Mouse (Mus musculus) layer of hippocampus, postnatal 25 days (tissue): Measurements from ENCODE around the gene Tmprss15. TPM values are rescaled to one million over a fixed set of nuclear protein-coding genes. Genes with fewer than 3 reads are reported as not detected.

Source experiments
- DNase-seq, 2 experiments: peaks; one replicate each; pipeline ENCODE4 v3.0.0; 2022; ENCODE audit warnings: mixed read lengths in 2 of 2, low spot score in 1 of 2; ENCODE audit errors: extremely low spot score in 1 of 2
- total RNA-seq, 2 experiments: library from RNA; stranded (reverse); gene quantifications; 2 replicates each; pipeline ENCODE4 v1.2.3; 2021

The Tmprss15 gene
- not detected for total RNA-seq

- no peak for DNase-seq
Observed at GRCm38 (mm10) chr16:79090997-79091396, at the start of gene Tmprss15. TSS of gene Tmprss15 (minus strand) at chr16:79091097.

GRCm38 (mm10) chr16:79114879-79115278 lies 24.0 kb upstream of the Tmprss15 start:
- DNase-seq: no peak

GRCm38 (mm10) chr16:79109516-79109915 lies 18.6 kb upstream of the Tmprss15 start:
- no peak for DNase-seq

- DNase-seq: no peak
Observed at GRCm38 (mm10) chr16:79108969-79109368, 18.1 kb upstream of the Tmprss15 start.

- no peak for DNase-seq
Observed at GRCm38 (mm10) chr16:79100325-79100724, 9.4 kb upstream of the Tmprss15 start.

- DNase-seq: no peak
Observed at GRCm38 (mm10) chr16:79098321-79098720, 7.4 kb upstream of the Tmprss15 start.

- no peak for DNase-seq
Observed at GRCm38 (mm10) chr16:79086550-79086949, 4.3 kb downstream of the Tmprss15 start.

- no peak for DNase-seq
Observed at GRCm38 (mm10) chr16:79063848-79064247, 27.0 kb downstream of the Tmprss15 start.

- DNase-seq: peak; percentile 8 to 41
Observed at GRCm38 (mm10) chr16:79058775-79059558, 31.9 kb downstream of the Tmprss15 start.

- DNase-seq: no peak
Observed at GRCm38 (mm10) chr16:79032593-79032992, 58.3 kb downstream of the Tmprss15 start.

GRCm38 (mm10) chr16:79002812-79003211 lies 88.1 kb downstream of the Tmprss15 start:
- no peak for DNase-seq

GRCm38 (mm10) chr16:79001679-79002078 lies 89.2 kb downstream of the Tmprss15 start:
- no peak for DNase-seq

- DNase-seq: no peak
Observed at GRCm38 (mm10) chr16:78976384-78976783, 114.5 kb downstream of the Tmprss15 start.

GRCm38 (mm10) chr16:78974099-78974498 lies 116.8 kb downstream of the Tmprss15 start:
- DNase-seq: no peak

- DNase-seq: no peak
Observed at GRCm38 (mm10) chr16:78969091-78969731, 121.7 kb downstream of the Tmprss15 start.

- DNase-seq: no peak
Observed at GRCm38 (mm10) chr16:78957434-78957833, 133.5 kb downstream of the Tmprss15 start.

GRCm38 (mm10) chr16:78950359-78950758 lies 140.5 kb downstream of the Tmprss15 start:
- no peak for DNase-seq

GRCm38 (mm10) chr16:78937755-78938154 lies 153.1 kb downstream of the Tmprss15 start:
- DNase-seq: no peak

- no peak for DNase-seq
Observed at GRCm38 (mm10) chr16:78934298-78934697, 156.6 kb downstream of the Tmprss15 start.

GRCm38 (mm10) chr16:78931287-78932025 lies 159.4 kb downstream of the Tmprss15 start:
- no peak for DNase-seq
